Mouse (Mus musculus): ENCODE measurements around the gene Gm17304.

Gene Gm17304

GRCm38 (mm10) chr5:106608798-106609197, at the start of gene Gm17304:
Gene Gm17304, plus strand, starts transcription at chr5:106609098.
- DNase-seq = no peak

GRCm38 (mm10) chr5:106560631-106561498, 48.0 kb upstream of the Gm17304 start:
- DNase-seq = no peak

- no peak for DNase-seq
Observed at GRCm38 (mm10) chr5:106561499-106561822, 47.4 kb upstream of the Gm17304 start.

- no peak for DNase-seq
Observed at GRCm38 (mm10) chr5:106566025-106566424, 42.9 kb upstream of the Gm17304 start.

- peak in 1 of 2 experiments; percentile 2 for DNase-seq
Observed at GRCm38 (mm10) chr5:106573742-106574559, 34.9 kb upstream of the Gm17304 start.

GRCm38 (mm10) chr5:106574560-106574946, 34.3 kb upstream of the Gm17304 start:
- DNase-seq = peak; percentile 40 to 54

GRCm38 (mm10) chr5:106575098-106575497, 33.8 kb upstream of the Gm17304 start:
- DNase-seq = no peak

- no peak for DNase-seq
Observed at GRCm38 (mm10) chr5:106577237-106577888, 31.5 kb upstream of the Gm17304 start.

GRCm38 (mm10) chr5:106580943-106581342, 28.0 kb upstream of the Gm17304 start:
- DNase-seq = no peak

- no peak for DNase-seq
Observed at GRCm38 (mm10) chr5:106589006-106589405, 19.9 kb upstream of the Gm17304 start.

GRCm38 (mm10) chr5:106589670-106590069, 19.2 kb upstream of the Gm17304 start:
- DNase-seq = no peak

- DNase-seq = no peak
Observed at GRCm38 (mm10) chr5:106590686-106591085, 18.2 kb upstream of the Gm17304 start.

- DNase-seq = no peak
Observed at GRCm38 (mm10) chr5:106594388-106594787, 14.5 kb upstream of the Gm17304 start.

GRCm38 (mm10) chr5:106597472-106597871, 11.4 kb upstream of the Gm17304 start:
- DNase-seq = no peak

- no peak for DNase-seq
Observed at GRCm38 (mm10) chr5:106599482-106599881, 9.4 kb upstream of the Gm17304 start.

GRCm38 (mm10) chr5:106604381-106604780, 4.5 kb upstream of the Gm17304 start:
- no peak for DNase-seq

- DNase-seq = no peak
Observed at GRCm38 (mm10) chr5:106605096-106605495, 3.8 kb upstream of the Gm17304 start.

- DNase-seq = no peak
Observed at GRCm38 (mm10) chr5:106607081-106607480, 1.8 kb upstream of the Gm17304 start.

GRCm38 (mm10) chr5:106612151-106612550, 3.3 kb downstream of the Gm17304 start:
- no peak for DNase-seq

GRCm38 (mm10) chr5:106614570-106614969, 5.7 kb downstream of the Gm17304 start:
- no peak for DNase-seq

GRCm38 (mm10) chr5:106615006-106615405, 6.1 kb downstream of the Gm17304 start:
- no peak for DNase-seq

GRCm38 (mm10) chr5:106620446-106620845, 11.5 kb downstream of the Gm17304 start:
- no peak for DNase-seq

- no peak for DNase-seq
Observed at GRCm38 (mm10) chr5:106622193-106622592, 13.3 kb downstream of the Gm17304 start.
